Mouse (Mus musculus) thymus, postnatal 10 days (tissue): ENCODE measurements around the gene Ifnk.

Source experiments
- DNase-seq, 2 experiments: peaks; one replicate each; pipeline ENCODE4 v3.0.0; 2021; ENCODE audit warnings: low spot score in 2 of 2

The Ifnk gene

GRCm38 (mm10) chr4:35138077-35138476, 13.8 kb upstream of the Ifnk start:
- DNase-seq, result peak; percentile 9 to 32

DNA sequence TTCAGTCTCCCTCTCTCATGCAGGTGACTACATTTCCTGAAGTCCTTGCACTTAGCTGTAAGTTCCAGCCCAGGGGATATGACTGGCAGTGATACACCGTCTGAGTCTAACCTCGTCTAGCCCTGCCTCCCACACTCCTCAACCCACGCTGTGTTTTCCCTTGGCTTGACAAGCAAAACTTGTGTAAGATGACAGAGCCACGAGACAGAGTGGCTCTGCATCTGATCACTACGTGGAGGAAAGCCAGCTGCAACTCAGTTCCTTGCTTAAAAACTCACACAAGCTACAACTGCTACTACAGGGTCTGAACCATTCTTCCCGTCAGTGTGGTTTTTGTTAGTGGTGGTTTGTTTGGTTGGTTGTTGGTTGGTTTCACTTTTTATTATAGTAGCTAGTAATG, 11.5 kb upstream of the Ifnk start:
- DNase-seq, result peak; percentile 14 to 35

GRCm38 (mm10) chr4:35143472-35144102, 8.3 kb upstream of the Ifnk start:
- DNase-seq, result no peak

GRCm38 (mm10) chr4:35145726-35146125, 6.1 kb upstream of the Ifnk start:
- no peak for DNase-seq

- DNase-seq, result no peak
These were observed 5.3 kb upstream of the Ifnk start for GRCm38 (mm10) chr4:35146597-35146996.

- no peak for DNase-seq
These were observed 3.5 kb upstream of the Ifnk start for GRCm38 (mm10) chr4:35148326-35148725.

DNA sequence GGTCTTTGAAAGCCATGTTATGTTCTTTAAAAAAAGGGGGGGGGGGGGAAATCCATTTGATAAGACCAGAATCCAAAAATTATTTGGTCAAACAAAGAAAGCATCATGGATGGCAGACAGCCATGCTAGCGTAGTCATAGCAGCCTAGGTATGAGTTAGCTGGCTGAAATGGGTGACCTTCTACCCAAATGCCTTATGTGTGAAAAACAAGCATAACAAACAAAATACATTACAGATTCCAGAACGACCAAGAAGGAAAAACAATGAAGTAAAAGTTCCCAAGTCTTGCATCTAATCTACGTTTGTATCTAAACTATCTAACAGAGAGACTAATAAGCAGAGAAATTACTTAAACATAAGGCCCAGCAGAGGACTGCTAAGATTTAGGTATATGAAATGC, 1.1 kb upstream of the Ifnk start:
- no peak for DNase-seq

GRCm38 (mm10) chr4:35154051-35154450, 2.2 kb downstream of the Ifnk start:
- no peak for DNase-seq

DNA sequence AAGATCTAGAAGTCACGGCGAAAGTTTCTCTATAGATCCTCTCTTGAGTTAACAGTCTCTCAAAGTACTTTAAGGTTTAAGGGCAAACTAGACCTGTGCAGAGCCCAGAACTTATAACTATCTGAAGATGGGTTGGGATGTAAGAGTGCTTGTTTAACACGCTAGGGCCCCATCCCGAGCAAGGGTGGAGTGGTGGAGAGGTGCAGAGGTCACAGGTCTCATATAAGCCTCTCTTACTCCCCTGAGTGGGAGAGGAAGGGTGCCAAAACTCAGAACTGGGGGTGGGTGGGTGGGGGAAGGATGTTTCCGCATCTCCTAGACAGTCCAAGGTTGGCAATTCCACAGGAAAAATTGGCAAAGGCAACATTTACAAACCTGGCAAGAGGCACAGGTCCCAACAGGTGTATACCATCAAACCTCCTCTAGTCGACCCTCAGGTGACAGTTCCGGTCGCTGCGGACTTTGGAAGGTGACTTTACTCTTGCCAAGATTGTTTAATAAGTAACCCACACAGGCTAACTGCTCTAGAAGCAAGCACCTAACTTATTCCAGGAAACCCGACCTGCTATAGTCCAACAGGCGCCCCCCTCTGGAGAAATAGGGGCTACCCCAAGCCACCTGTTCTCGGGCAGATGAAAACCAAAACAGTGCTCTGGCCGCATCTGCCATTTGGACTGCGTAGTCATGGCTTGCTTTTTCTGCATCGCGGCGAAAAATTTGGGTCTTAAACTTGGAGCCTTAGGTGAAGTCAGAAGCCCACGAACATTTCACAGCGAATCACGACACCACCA, 3.5 kb downstream of the Ifnk start:
- peak; percentile 48 to 62 for DNase-seq

GRCm38 (mm10) chr4:35156149-35156611, 4.3 kb downstream of the Ifnk start:
- DNase-seq, result peak; percentile 48 to 57

GRCm38 (mm10) chr4:35156751-35157611, 5.1 kb downstream of the Ifnk start, which contains the start of gene Mob3b:
TSS of gene Mob3b (minus strand) at chr4:35157484.
- peak; percentile 80 to 92 for DNase-seq

DNA sequence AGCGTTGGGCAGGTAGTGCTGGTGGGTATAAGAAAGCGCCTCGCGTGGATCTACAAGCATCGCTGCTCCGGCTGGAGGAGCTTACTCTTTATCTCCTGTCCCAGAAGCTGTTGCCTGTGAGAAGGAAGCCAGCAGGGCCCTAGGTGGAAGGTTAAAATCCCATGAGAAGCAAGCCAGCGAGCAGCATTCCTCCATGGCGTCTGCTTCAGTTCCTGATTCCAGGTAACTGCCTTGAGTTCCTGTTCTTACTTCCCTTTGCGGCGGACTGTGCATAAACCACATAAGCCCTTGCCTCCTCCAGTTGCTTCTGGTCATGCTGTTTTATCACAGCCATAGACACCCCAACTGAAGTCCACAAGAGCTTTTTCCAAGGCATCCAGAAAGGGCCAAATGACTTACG, 6.0 kb downstream of the Ifnk start:
- DNase-seq, result no peak

DNA sequence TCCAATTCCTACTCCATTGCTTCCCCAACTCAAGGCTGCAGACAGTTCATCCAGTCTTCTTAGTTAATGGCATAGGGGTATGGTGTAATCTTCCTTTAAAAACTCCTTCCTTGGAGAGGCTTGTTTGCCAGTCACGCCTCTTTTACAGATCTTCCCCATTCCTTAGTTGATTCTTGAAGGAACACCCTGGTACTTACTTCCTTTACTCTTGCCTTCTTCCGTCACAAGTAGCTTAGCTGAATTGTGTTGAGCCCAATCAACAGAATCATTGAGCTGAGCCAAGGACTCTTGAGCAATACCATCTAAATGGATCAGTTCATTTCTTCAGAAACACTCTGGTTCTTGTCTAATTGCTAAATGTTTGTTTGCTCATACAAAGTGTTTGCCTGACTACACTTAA, 13.4 kb downstream of the Ifnk start:
- no peak for DNase-seq

DNA sequence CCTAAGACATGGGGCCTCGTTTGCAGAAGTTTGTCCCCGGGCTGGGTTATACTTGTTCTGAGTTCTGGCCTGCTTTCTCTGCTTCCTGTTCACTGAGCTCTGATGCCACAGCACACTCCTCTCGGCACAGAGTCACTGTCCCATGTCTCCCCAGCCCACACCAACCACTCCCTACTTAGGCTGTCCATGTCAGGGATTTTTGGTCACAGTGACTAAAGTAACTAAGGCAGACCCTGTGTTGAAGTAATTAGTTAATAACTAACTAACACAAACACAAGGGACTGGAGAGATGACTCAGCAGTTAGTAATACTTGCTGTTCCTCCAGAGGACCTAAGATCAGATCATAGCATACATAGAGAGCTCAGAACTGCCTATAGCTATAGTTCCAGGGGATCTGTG, 14.1 kb downstream of the Ifnk start:
- no peak for DNase-seq

DNA sequence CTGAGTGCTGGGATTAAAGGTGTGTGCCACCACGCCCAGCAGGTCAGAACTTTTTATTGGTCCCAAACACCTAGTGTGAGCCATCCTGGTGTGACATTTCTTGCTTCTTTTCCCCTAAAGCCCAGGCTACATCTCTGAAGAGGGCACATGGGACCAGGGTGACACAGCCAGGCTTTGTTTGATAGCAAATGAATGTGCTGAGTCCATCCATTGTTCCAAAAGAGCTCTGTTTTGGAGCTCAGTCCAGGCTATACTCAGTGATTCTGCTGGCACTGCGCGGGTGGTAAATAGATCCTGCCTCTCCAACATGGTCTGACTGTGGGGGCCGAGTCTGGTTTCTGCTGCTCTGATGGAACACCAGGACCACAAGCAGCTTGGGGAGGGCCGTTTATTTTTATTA, 16.0 kb downstream of the Ifnk start:
- no peak for DNase-seq

- DNase-seq, result no peak
These were observed 17.8 kb downstream of the Ifnk start for GRCm38 (mm10) chr4:35169571-35170125.

DNA sequence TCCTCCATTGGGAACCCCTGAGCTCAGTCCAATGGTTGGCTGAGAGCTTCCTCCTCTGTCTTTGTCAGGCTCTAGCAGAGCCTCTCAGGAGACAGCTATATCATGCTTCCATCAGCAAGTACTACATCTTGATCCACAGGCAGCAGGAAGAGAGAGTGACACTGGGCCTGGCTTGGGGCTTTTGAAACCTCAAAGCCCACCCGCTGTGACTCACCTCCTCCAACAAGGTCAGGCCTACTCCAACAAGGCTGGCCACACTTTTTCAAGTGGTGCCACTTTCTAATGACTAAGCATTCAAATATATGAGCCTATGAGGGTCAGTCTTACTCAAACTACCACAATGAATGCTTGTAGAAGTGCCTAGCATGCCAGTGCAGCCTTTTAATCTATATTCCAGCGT, 20.6 kb downstream of the Ifnk start:
- DNase-seq, result no peak

GRCm38 (mm10) chr4:35173551-35173950, 21.7 kb downstream of the Ifnk start:
- DNase-seq, result no peak

DNA sequence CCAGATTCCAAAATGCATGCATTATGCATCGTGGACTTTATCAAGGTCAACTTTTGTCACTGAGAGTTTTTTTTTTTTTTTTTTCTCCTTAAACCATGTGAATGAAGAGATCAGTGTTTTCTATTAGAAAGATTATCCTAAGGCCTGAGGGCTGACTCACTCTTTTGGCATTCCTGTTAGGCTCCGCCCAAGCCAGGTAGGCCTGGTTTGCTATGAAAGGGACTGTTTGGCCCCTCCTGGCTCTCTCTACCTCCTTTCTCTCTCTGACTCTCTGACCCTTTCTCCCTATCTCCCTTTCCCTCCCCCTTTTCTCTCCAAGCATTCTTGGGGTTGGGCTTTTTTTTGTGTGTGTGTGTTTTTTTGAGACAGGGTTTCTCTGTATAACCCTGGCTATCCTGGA, 23.7 kb downstream of the Ifnk start:
- DNase-seq, result no peak

DNA sequence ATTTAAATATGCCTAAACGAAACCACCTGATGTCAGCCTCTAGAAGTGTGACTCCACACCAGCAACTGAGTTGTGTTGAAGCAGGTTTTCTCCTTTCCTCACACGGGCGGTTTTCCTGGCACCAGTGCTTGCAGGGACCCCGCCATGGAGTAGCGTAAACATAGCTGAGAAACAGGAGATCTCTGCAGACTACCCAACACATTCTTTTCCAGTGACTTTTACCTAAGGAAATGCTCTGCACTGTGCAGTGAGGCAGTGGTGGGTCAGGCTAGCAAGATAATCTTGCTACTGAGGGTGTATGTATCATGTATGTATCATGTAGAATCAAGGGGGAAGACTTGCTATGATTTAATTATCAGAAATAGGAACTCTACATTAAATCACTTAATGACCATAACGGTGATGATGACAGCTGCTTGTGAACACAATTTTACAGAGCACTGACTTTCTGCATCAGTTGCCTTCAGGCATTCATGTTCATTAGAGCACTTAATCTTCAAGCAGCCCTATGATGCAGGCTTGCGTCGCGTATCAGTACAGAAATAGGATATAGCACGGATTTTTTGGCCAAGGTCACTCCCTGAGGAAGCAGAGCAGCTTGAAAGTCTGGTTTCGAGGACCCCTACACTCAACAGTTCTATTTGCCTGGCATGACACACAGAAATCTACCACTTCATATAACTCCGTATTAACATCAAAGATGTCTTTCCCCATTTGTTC, 26.2 kb downstream of the Ifnk start:
- no peak for DNase-seq

DNA sequence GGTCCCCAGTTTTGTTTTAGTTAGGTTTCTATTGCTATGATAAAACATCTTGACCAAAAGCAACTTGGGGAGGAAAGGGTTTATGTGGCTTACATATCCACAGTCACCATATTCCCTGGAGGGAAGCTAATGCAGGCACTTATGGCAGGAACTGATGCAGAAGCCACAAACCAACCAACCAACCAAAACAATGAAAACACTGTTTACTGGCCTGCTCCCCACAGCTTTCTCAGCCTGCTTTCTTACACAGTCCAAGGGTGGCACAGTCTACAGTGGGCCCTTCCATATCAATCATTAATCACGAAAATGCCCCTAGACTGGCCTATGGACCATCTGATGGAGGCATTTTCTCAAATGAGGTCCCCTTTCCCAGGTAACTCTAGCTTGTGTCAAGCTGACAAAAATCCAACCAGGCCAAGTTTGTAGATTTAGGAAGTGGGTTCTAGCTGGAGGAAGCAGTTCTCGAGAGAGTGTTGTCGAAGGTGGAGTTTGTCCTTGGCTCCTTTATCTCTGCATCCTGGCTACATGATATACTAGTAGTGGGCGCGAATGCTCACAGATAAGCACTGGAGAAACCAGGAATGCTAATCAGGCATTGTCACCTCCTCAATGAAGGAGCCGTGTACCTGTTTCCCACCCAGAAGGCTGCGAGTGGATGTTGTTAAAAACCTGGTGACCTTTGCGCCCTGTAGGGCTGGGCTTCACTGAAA, 35.9 kb downstream of the Ifnk start:
- DNase-seq, result no peak
